Mouse (Mus musculus) natural killer cell, adult 2 months (primary cell): ENCODE results near the gene Strip2.

ENCODE experiments used
- DNase-seq, 2 experiments: peaks; one replicate each; pipeline ENCODE4 v3.0.0; 2022; ENCODE audit warnings: low spot score in 2 of 2

The Strip2 gene

DNA sequence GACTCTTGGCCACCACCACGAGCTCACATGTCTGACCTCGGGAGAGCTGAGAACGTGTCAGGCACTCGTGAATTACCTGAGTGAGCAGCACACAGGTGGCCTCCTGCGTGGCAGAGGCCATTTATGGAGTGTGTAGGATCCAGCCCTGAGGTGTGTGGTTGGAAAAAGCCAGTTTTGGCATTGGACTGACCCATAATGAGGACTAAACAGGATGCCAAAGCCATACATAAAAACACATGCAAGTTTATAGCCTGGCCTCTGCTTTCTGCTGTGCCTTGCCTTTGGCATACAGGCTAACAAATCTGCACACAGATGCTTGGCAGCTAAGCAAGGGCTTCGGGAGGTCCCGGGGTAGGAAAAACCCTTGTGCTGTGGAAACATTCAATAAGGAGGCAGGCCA is 92.4 kb downstream of the Strip2 start:
- no peak for DNase-seq
